Mouse (Mus musculus) urinary bladder, postnatal 25 days (tissue): Measurements from ENCODE around the gene Pigp.

Experiments
- DNase-seq: peaks from one replicate; pipeline ENCODE4 v3.0.0; 2022; ENCODE audit warnings: low spot score

Pigp gene

GRCm38 (mm10) chr16:94317752-94318151, 53.9 kb downstream of the Pigp start:
- DNase-seq = peak; percentile 12

GRCm38 (mm10) chr16:94315215-94315614, 56.4 kb downstream of the Pigp start:
- no peak for DNase-seq

DNA sequence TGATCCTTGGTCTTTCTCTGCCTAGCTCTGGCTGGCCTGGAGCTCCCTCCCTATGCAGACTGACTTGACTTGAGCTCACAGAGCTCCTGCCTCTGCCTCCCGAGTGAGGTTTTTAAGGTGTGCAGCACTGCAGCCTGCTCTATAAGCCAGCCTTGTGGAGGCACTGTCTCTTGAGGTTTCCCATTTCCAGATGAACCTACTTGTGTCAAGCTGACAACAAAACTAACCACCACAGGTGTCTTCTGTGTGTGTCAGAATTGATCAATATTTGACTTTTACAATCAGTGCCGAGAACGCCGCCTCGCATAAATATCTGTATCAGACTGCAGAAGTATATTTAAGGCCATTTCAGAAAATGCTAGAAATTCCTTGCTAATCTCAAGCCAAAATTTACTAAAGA, 57.0 kb downstream of the Pigp start:
- no peak for DNase-seq

GRCm38 (mm10) chr16:94313229-94314030, 58.2 kb downstream of the Pigp start, which contains the start of gene Hlcs:
Gene Hlcs (minus strand): TSS chr16:94313571.
- DNase-seq = peak; percentile 98

- peak; percentile 60 for DNase-seq
Measured at GRCm38 (mm10) chr16:94312663-94313228, 58.9 kb downstream of the Pigp start.

DNA sequence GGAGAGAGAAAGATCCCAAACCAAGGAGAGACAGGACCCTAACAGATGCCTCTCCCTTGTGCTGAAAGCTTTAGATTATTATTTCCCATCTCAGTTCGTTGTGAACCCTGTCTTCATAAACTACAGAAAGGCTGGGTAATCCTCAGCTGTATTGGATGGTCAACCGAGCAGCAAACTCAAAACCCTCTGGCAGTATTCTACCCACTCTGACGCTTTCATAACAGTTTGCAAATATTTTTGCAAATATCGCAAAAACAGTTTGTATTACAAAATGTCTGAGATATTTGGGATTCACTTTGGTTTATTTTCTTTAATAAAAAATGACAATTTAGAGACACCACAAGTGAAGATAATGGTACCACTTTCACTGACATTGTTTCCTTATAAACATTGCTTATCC, 59.7 kb downstream of the Pigp start:
- no peak for DNase-seq

- no peak for DNase-seq
Measured at GRCm38 (mm10) chr16:94311416-94311815, 60.2 kb downstream of the Pigp start.

GRCm38 (mm10) chr16:94309025-94309424, 62.6 kb downstream of the Pigp start:
- DNase-seq = no peak
